Mouse (Mus musculus): ENCODE results near the gene Erap1.
"Not testable (repeated sequence)": the region's sequence is repeated elsewhere in the genome, so short reads cannot be mapped to it uniquely, and the experiment has no call there.

Erap1 gene

DNA sequence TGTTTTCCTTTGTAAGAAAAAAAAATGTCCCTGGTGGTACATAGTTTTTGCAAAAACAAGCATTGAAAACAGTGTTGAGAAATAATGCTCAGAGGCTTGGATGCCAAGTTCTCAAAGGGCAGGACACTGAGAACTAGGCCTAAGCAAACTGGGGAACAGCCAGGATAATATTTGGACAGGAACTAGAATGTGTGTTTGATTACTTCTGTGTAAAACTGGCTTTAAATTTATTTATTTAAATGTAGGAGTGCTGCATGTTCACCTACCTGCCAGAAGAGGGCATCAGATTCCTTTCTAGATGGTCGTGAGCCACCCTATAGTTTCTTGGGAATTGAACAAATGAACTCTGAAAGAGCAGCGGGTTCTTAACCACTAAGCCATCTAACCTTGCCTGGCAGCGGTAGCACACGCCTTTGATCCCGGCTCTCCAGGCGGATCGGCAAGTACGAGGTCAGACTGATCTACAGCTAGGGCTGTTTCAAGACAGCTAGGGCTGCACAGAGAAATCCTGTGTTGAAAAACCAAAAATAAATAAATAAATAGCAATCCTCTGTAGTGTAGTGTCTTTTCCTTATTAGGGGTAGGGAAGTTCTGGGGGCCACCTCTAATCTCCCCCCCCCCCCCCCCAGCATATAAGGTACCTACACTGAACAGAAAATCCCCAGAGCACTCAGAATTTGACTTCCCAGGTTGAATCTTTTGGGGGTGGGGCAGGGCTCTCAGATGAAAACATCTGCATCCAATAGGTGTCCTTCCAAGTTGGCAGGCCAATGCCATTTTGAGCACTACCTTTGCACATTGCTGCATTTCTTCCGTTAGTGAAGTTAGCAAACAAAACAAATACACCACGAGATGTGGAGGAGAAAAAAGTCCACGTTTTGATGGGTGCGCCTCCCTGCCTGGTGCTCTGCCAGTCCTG is at the start of gene Erap1:
TSS of gene Erap1 (plus strand) at position 776 of the 919 bp plus-strand sequence.
- DNase-seq (ENCODE audit: low spot score), result peak; percentile 12

DNA sequence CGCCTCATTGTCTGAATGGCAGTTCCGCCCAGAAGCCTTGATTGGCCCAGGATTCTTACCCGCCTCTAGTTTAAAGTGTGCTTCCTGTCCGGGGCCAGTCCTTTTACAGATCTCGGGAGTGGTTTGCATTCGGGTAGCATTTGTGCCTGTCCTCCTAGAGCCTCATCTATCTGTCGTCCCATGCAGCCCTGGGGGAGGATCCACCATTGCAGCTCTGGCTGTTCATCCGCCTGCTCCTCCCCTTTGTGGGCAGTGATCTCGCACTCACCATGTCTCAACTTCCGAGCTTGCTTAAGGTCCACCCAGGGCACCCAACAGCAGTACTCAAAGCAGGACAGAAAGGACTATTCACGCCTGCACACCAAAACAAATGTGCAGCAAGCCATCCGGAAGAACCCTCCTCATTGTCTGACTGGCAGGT is 48.0 kb upstream of the Erap1 start:
- peak; percentile 8 for DNase-seq (ENCODE audit: low spot score)

DNA sequence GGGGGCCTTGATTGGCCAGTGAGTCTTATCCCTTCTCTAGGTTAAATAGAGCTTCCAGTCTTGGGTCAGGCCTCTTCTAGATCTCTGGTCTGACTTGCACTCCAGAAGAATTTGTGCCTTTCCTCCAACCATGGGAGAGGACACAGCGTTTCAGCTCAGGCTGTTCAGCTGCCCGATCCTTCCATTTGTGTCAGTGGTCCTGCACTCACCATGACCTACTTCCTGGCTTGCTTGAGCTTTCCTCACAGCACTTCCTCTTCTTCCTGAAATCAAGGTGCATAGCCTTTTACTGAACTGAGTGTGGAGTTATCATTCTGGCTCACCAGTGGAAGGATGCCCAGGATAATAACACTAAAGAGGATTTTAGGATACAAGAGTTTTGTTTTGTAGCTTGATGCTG is 47.5 kb upstream of the Erap1 start:
- not testable (repeated sequence) for DNase-seq (ENCODE audit: low spot score)

DNA sequence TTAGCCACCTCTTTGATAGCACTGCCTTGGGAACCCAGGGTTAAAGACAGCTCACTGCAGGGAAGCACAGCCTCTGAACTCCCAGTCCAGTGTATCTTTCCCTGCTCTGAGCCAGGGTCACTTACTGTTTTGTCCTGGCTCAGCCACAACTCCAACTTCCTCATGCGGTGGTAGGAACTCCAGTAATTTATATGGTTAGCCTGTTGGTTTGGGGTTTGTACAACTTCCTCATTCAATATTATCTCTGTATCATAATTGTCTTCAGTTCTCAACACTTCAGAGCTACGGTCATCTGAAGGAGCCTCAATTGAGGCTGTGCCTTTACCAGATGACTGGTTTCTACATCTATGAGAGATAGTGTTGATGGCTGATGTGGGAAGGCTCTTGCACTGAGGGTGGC is 42.3 kb upstream of the Erap1 start:
- DNase-seq (ENCODE audit: low spot score), result not testable (repeated sequence)

- not testable (repeated sequence) for DNase-seq (ENCODE audit: low spot score)
Measured at GRCm38 (mm10) chr13:74601776-74602175, 37.6 kb upstream of the Erap1 start.

GRCm38 (mm10) chr13:74617163-74618019 is 22.0 kb upstream of the Erap1 start:
- DNase-seq (ENCODE audit: low spot score), result peak; percentile 72

GRCm38 (mm10) chr13:74632327-74632726 is 7.0 kb upstream of the Erap1 start:
- no peak for DNase-seq (ENCODE audit: low spot score)

GRCm38 (mm10) chr13:74632857-74633256 is 6.5 kb upstream of the Erap1 start:
- DNase-seq (ENCODE audit: low spot score), result no peak

DNA sequence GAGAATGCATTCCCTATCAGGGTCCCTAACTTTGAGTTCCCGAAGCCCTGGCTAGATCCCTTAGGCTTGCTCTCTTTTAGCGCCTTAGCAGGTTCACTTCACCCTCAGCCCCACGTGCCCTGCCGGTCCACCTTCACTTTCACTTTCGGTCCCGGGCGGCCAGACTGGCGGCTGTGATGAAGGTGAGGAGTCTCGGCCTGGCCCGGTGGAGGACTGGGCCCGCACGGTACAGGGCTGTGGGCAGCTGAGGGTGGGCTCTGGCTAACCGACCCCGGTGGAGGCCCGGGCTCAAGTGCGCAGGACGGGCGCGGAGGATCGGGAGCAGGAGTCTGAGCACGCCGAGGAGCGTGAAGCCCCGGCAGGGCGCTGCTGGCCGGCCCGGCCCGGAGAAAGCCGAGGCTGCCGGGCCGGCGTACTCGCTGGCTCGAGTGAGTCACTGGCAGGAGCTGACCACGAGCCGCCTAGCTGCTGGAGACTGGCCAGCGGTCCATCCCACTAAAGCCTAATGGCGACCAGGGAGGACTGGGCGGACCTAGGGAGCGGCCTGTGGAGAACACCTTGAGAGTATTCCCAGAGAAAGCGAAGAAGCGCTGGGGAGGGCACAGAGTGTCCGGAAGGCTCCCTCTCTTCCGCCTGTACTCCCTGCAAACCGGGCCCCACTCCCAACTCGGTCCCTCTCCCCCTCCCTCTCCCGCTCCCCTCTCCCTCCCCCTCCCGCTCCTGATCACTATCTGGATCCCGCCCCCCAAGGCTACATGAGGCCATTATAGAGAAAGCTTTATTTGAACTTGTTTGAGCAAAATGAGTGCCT is 549 bp downstream of the Erap1 start:
- DNase-seq (ENCODE audit: low spot score), result peak; percentile 85

DNA sequence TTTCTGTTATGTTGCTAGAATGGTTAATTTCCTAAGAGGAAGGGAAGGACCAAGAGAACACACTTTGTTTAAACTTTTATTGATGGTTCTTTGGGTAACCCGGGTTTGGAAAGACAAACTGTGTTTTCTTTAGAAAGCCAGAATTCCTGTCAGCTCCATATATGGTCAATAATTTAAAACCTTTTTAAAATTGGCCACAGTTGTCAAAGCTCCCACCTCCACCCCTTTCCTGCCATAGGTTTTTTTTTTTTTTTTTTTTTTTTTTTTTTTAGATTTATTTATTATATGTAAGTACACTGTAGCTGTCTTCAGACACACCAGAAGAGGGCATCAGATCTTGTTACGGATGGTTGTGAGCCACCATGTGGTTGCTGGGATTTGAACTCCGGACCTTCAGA is 1.2 kb downstream of the Erap1 start:
- not testable (repeated sequence) for DNase-seq (ENCODE audit: low spot score)

DNA sequence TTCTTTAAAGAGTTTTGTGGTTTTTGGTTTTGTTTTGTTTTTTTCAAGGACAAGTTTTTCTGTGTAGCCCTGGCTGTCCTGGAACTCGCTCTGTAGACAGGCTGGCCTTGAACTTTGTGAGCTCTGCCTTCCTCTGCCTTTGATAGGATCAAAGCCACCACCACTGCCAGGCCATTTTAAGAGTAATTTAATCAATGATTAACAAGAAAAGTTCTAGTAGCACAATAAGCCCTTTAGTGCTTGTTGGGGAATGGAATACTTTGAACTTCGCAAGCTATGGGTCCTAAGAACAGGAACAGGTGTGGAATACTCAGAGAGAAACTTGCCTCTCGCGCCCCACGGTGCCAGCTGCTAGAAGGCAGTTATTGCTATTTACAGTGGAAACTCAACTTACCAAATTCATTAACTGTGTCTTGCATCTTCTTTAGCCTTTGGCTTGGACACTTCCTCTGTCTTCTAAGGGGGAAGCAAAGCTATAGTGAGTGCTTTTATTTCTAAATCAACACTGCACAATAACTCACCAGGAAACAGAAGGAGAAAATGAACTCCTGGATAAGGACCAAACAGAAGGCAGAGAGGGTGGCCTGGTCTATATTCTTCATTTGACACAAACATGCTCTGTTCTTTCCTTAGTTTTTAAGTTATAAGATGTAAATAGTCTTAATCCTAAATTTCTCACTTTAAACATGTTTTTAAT is 56.3 kb downstream of the Erap1 start:
- DNase-seq (ENCODE audit: low spot score), result no peak

GRCm38 (mm10) chr13:74696225-74696624 is 56.9 kb downstream of the Erap1 start:
- DNase-seq (ENCODE audit: low spot score), result no peak

- no peak for DNase-seq (ENCODE audit: low spot score)
Measured at GRCm38 (mm10) chr13:74719002-74719401, 79.6 kb downstream of the Erap1 start.

- no peak for DNase-seq (ENCODE audit: low spot score)
Measured at GRCm38 (mm10) chr13:74733726-74734125, 94.4 kb downstream of the Erap1 start.

GRCm38 (mm10) chr13:74735834-74736233 is 96.5 kb downstream of the Erap1 start:
- DNase-seq (ENCODE audit: low spot score), result no peak

DNA sequence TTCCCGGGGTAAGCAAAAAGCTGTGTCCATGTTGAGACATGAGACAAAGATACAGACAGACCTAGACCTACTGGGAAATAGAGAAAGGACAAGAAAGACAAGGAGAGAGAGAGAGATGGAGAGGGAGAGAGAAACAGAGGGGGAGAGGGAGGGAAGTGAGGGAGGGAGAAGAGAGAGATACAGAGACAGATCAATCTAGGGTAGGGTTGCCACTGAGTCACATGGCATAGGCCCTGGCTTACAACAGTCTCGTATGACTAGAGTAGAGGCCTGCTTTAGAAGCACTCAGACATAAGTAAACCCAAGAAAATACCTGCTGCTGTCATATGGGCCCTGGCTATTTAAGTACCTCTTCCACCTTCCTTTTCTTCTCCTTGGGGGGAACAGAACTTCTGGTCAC is 97.0 kb downstream of the Erap1 start:
- DNase-seq (ENCODE audit: low spot score), result no peak

Data from ovary, postnatal 36 days (tissue).